Mouse (Mus musculus) C2C12 (cell line): ENCODE measurements around the gene Gucy2c. TPM values are rescaled to one million over a fixed set of nuclear protein-coding genes. Genes with fewer than 3 reads are reported as not detected.
"Not testable (repeated sequence)": the region's sequence is repeated elsewhere in the genome, so short reads cannot be mapped to it uniquely, and the experiment has no call there.

Source experiments
- H3K27me3 ChIP-seq: one replicate; pipeline ENCODE4 v1.6.1; 2011; ENCODE audit not compliant: control insufficient read depth, insufficient read depth, insufficient read length
- H3K36me3 ChIP-seq: one replicate; pipeline ENCODE4 v1.6.1; 2011; ENCODE audit not compliant: control insufficient read depth, insufficient read depth
- H3K4me3 ChIP-seq: one replicate; pipeline ENCODE4 v1.5.1; 2011; ENCODE audit warnings: mild to moderate bottlenecking, control low read depth; ENCODE audit not compliant: poor library complexity, insufficient read depth, severe bottlenecking
- H3K79me2 ChIP-seq: one replicate; pipeline ENCODE4 v1.6.1; 2011; ENCODE audit not compliant: control insufficient read depth, insufficient read depth
- H3K79me3 ChIP-seq: one replicate; pipeline ENCODE4 v1.6.1; 2011; ENCODE audit warnings: low read depth, control low read depth
- H3ac ChIP-seq: one replicate; pipeline ENCODE3; 2011; ENCODE audit warnings: low read depth; ENCODE audit not compliant: control insufficient read depth, insufficient read length
- CEBPB ChIP-seq: IDR thresholded peaks from one replicate; pipeline ENCODE4 v1.6.1; 2011; ENCODE audit warnings: low read depth, mild to moderate bottlenecking, control low read depth, moderate library complexity
- CTCF ChIP-seq: IDR thresholded peaks from one replicate; pipeline ENCODE4 v1.5.1; 2011; ENCODE audit not compliant: control insufficient read depth, insufficient read depth, insufficient read length
- FOSL1 ChIP-seq: IDR thresholded peaks from one replicate; pipeline ENCODE4 v1.8.0; 2011; ENCODE audit warnings: mild to moderate bottlenecking, low read length; ENCODE audit not compliant: poor library complexity, insufficient read depth, severe bottlenecking
- MAX ChIP-seq: IDR thresholded peaks from one replicate; pipeline ENCODE4 v1.6.1; 2011; ENCODE audit warnings: mild to moderate bottlenecking, control low read depth
- MYOD1 ChIP-seq: IDR thresholded peaks from one replicate; pipeline ENCODE4 v1.6.1; 2011; ENCODE audit warnings: low read depth; ENCODE audit not compliant: control insufficient read depth, insufficient read length
- MYOG ChIP-seq: IDR thresholded peaks from one replicate; pipeline ENCODE4 v1.6.1; 2011; ENCODE audit not compliant: control insufficient read depth, insufficient read length; ENCODE audit errors: extremely low read depth
- USF1 ChIP-seq: IDR thresholded peaks from one replicate; pipeline ENCODE4 v1.6.1; 2011; ENCODE audit warnings: low read depth, mild to moderate bottlenecking, control low read depth, moderate library complexity
- polyA plus RNA-seq: library from polyadenylated mRNA; unstranded; fragments of >200 nt; fragmentation: generic; extraction: Trizol; gene quantifications from one replicate; pipeline ENCODE4 v1.2.1, GENCODE M21; 2012; ENCODE audit warnings: missing spikeins

The Gucy2c gene
- polyA plus RNA-seq, 1 experiment, result 0.01 TPM

DNA sequence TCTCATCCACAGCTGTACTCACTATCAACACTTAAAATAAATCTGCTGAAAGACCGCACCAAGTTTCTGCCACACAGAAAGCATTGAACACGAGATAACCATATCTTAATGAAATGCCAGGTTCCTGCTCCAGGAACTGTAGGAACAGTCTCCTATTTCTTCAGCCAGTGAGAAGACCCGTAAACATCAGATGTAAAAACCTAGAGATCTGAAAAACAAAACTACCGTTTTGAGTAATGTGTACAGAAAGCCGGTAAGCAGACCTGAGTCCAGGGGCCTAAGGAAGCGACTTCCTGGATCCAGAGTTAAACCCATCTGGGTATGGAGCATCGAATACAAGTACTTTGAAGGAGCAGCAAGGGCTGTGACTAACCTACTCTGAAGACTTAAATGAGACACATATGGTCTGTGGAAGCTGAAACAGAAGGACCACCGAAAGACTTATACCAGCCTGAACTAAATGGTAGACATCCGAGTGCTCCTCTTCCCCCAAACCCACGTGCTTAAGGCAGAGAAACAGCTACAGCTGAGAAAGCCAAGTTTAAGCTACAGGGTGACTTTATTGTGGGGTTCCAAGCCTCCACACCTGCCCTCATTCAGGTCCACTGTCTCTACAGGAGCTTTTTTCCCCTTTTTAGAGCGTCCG lies 21.7 kb upstream of the Gucy2c start:
- H3K36me3 ChIP-seq, result no peaks in the 10 kb centered on the region
- H3K79me3 ChIP-seq, result no peaks in the 10 kb centered on the region
- peak overlapping the region; percentile 31 for H3K4me3 ChIP-seq
- peak overlapping the region; percentile 20 for H3ac ChIP-seq
- TF ChIP-seq MAX, result peak; percentile 49
- TF ChIP-seq MYOD1, result no peak
- TF ChIP-seq CTCF, result no peak
- peaks cover 1% of the 10 kb centered on the region for H3K79me2 ChIP-seq
- H3K27me3 ChIP-seq, result no peaks in the 10 kb centered on the region

DNA sequence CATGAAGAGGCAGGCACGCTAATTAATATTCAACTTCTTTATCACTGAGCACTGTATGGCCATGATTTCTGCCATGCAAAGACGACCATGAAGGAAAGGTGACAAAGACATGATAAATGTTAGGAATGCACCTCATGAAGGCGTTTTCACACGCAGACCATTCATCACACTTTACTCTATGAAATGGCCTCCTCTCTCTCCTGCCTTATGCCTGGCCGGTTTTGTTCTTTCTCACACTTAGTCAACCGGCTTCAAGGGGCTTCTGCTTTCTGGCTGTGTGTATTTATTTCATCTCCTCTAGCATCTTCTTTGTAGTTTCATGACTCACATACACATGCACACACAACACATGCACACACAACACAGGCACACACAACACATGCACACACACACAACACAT lies 19.7 kb upstream of the Gucy2c start:
- no peaks in the 10 kb centered on the region for H3K27me3 ChIP-seq
- H3K36me3 ChIP-seq, result no peaks in the 10 kb centered on the region
- TF ChIP-seq MYOD1 (no peak), USF1 (no peak), CEBPB (no peak), MYOG (no peak), MAX (no peak), FOSL1 (no peak), CTCF (no peak)
- H3K4me3 ChIP-seq, result no peak overlapping the region
- H3K79me3 ChIP-seq, result no peaks in the 10 kb centered on the region
- H3K79me2 ChIP-seq, result no peaks in the 10 kb centered on the region
- no peak overlapping the region for H3ac ChIP-seq

DNA sequence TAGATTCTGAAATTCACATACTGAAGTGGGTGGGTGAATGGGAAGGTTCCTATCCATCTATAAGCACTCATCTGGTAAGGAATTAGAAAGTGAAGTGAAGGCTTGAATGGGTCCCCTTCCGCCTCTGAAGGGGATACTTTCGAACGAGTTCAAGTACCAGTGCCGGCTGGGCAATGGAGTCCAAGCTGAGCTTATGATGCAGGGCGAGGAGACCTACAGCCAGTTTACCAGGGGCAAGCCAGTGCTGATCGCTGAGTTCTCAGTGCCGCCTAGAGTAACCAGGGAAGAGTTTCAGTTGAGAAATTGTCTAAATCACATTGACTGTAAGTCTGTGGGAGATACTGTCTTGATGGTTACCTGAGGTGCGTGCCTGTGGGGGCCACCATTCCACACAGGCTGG lies 19.1 kb upstream of the Gucy2c start:
- no peaks in the 10 kb centered on the region for H3K79me3 ChIP-seq
- H3K27me3 ChIP-seq, result no peaks in the 10 kb centered on the region
- TF ChIP-seq MYOG (no peak), MYOD1 (no peak), USF1 (no peak), CEBPB (no peak), MAX (no peak)

DNA sequence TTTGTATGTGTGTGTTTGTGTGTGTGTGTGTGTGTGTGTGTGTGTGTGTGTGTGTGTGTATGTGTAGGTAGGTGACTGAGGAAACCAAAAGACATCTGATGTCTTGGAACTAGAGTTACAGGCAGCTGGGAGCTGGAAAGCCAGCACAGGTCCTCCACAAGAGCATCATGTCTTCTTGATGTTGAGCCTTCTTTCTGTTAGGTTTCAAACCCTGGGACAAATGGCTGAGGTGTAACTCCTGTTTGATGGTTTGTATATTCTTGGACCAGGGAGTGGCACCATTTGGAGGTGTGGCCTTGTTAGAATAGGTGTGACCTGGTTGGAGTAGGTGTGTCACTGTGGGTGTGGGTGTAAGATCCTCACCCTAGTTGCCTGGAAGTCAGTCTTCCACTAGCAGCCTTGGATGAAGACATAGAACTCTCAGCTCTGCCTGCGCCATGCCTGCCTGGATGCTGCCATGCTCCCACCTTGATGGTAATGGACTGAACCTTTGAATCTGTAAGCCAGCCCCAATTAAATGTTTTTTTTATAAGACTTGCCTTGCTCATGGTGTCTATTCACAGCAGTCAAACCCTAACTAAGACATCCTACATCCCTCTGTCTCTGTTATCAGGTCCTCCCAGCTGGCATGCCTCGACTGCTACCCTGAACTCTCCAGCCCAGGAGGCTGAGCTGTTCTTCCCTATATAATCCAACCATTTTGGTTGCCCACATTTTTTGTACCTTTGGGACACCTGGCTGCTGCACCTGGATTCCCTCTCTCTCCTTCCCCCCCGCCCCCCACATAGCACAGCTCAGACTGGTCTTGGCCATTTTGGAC lies 16.5 kb upstream of the Gucy2c start:
- H3K79me2 ChIP-seq, H3K4me3 ChIP-seq, H3K36me3 ChIP-seq, H3K27me3 ChIP-seq, H3ac ChIP-seq, H3K79me3 ChIP-seq: not testable (repeated sequence)

More for the DNA sequence above, 19.1 kb upstream of the Gucy2c start:
- H3K4me3 ChIP-seq, result no peak overlapping the region
- H3K36me3 ChIP-seq, result no peaks in the 10 kb centered on the region
- no peak overlapping the region for H3ac ChIP-seq
- no peaks in the 10 kb centered on the region for H3K79me2 ChIP-seq

DNA sequence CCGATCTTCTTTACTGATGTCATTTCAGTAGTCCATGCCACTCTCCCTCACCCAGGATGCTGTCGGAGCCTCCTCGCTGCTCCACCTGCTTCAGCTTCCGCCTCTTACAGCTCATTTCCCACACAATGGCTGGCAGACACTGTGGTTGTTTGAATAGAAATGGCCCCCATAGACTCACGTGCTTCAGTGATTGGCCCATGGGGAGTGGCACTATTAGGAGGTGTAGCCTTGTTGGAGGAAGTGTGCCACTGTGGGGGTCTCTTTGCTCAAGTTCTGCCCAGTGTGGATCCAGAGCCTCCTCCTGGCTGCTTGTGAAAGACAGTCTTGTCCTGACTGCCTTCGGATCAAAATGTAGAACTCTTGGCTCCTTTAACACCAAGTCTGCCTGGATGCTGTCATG lies 14.3 kb upstream of the Gucy2c start:
- Histone ChIP-seq H3K79me2 (no peaks in the 10 kb centered on the region), H3K36me3 (no peaks in the 10 kb centered on the region), H3K4me3 (no peak overlapping the region), H3K27me3 (peaks cover 8% of the 10 kb centered on the region), H3K79me3 (no peaks in the 10 kb centered on the region), H3ac (no peak overlapping the region)
- no peak for TF ChIP-seq CTCF

DNA sequence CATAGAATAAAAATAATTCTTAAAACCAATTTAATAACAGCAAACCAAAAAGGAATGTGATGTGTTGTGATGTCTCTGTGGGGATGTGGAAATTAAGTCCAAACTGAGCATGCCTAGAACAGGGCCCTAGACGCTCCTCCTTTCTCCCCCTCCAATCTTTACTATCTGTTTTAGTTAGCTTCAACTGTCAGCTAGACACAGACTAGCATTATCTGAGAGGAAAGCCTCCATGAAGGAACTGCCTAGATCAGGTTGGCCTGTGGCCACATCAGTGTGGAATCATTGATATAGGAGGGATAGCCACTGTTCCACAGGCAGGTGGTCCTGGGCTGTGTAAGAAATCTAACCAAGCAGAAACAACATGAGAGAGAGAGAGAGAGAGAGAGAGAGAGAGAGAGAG lies 13.5 kb upstream of the Gucy2c start:
- Histone ChIP-seq H3K36me3 (no peaks in the 10 kb centered on the region), H3K79me3 (no peaks in the 10 kb centered on the region), H3ac (no peak overlapping the region), H3K27me3 (peaks cover 8% of the 10 kb centered on the region), H3K4me3 (no peak overlapping the region), H3K79me2 (no peaks in the 10 kb centered on the region)
- TF ChIP-seq USF1 (no peak), MYOG (no peak), FOSL1 (no peak), MAX (no peak), MYOD1 (no peak), CTCF (no peak), CEBPB (no peak)
